9 mouse cellular contexts compared by ENCODE assay signal in genomic region chr9:72763050-72763718, GRCm38 (mm10). TPM values are rescaled to one million over a fixed set of nuclear protein-coding genes. Genes with fewer than 3 reads are reported as not detected.
DNase-seq lines count a peak whose midpoint lies in the region; ATAC-seq lines count a peak whose summit lies in the region.
"Had no signal": no experiment of that assay in that cellular context is flagged by ENCODE, and none has a peak within 500 bp of the region (broad histone marks: within the 10 kb centered on the region; RNA-seq: fewer than 3 reads in every experiment).

No protein-coding gene starts in this region.

- H3K4me3 ChIP-seq in hindbrain, embryonic 15.5 days = no peak overlapping the region
- no peak overlapping the region for H3K4me3 ChIP-seq in neural tube, embryonic 14.5 days (ENCODE audit: low read depth, low read length)

- peaks cover 8% of the 10 kb centered on the region for H3K4me1 ChIP-seq in hindbrain, embryonic 15.5 days (replicated peaks)
- peaks cover 4% of the 10 kb centered on the region; the same call in 1 of the 2 replicates for H3K4me1 ChIP-seq in neural tube, embryonic 14.5 days (ENCODE audit: control insufficient read depth, insufficient read depth, low read length)

- H3K9ac ChIP-seq in hindbrain, embryonic 15.5 days = no peak overlapping the region
- no peak overlapping the region for H3K9ac ChIP-seq in neural tube, embryonic 14.5 days (replicated peaks; ENCODE audit: low read depth, low read length)

- 12% methylated on average over 3 of the region's 3 CpGs for WGBS in hindbrain, embryonic 15.5 days
- 5% methylated on average over 3 of the region's 3 CpGs for WGBS in neural tube, embryonic 14.5 days

- 0 out of 2 replicates have a peak overlapping the region, but pooled peaks have one; percentile 25 for H3K27ac ChIP-seq in hindbrain, embryonic 15.5 days (replicated peaks)
- peak overlapping the region; percentile 31; the same call in 1 of the 2 replicates for H3K27ac ChIP-seq in neural tube, embryonic 14.5 days (ENCODE audit: low read depth, low read length)

- DNase-seq in layer of hippocampus, adult 11-12 months (ENCODE audit: low spot score) = peak; percentile 43
- DNase-seq in layer of hippocampus, adult 9-10 months (ENCODE audit: low spot score) = no peak
- peak; percentile 45 to 57 for DNase-seq in gastrocnemius, adult 8-10 months (ENCODE audit: low spot score in 2 of 2)
- DNase-seq in c-Kit-positive CD71-positive TER-119-positive erythroid progenitor cells, embryonic 14.5 days (ENCODE audit: low spot score) = no peak
- no peak for DNase-seq in spleen, postnatal 4 days (ENCODE audit: low spot score in 2 of 2)
- DNase-seq in ovary, postnatal 10 days (ENCODE audit: low spot score) = no peak

- H3K27me3 ChIP-seq in hindbrain, embryonic 15.5 days = no peaks in the 10 kb centered on the region
- no peaks in the 10 kb centered on the region for H3K27me3 ChIP-seq in neural tube, embryonic 14.5 days (ENCODE audit: control insufficient read depth, insufficient read depth, low read length)

- H3K9me3 ChIP-seq in hindbrain, embryonic 15.5 days = no peaks in the 10 kb centered on the region
- no peaks in the 10 kb centered on the region for H3K9me3 ChIP-seq in neural tube, embryonic 14.5 days (ENCODE audit: control insufficient read depth, low read length)

- H3K4me2 ChIP-seq in hindbrain, embryonic 15.5 days = no peak overlapping the region
- no peak overlapping the region for H3K4me2 ChIP-seq in neural tube, embryonic 14.5 days (ENCODE audit: low read depth, low read length)

- no peaks in the 10 kb centered on the region for H3K36me3 ChIP-seq in hindbrain, embryonic 15.5 days
- H3K36me3 ChIP-seq in neural tube, embryonic 14.5 days (ENCODE audit: control insufficient read depth, insufficient read depth, low read length) = no peaks in the 10 kb centered on the region

- ATAC-seq in hindbrain, embryonic 15.5 days (ENCODE audit: low FRiP score, low read depth) = 0 out of 2 replicates have a peak, but pooled peaks have one; percentile 27
- peak; percentile 76 for ATAC-seq in neural tube, embryonic 14.5 days (ENCODE audit: low read depth)

RNA-seq across cellular contexts. Expression of gene Prtg, which starts 43.5 kb away (rescaled TPM):
- total RNA-seq in gastrocnemius, adult 8-10 months (2022) = under 1 TPM; 0.07 to 0.38 (median 0.12) TPM
- 0.41 and 0.49 TPM in 2 replicates for polyA plus RNA-seq in hindbrain, embryonic 15.5 days (2015; fragmentation: Nextera tagmentation; extraction: Ambion mirVana)
- 0.43 and 0.80 TPM in 2 replicates for polyA plus RNA-seq in neural tube, embryonic 14.5 days (2014; fragmentation: Nextera tagmentation; extraction: Ambion mirVana)
- total RNA-seq: MEL had no signal

Comparison
In these comparisons a context has a peak if more than half of its experiments do, and no peak if none do; other contexts are left out.
1. DNase-seq: peak in layer of hippocampus, adult 11-12 months (single experiment) and gastrocnemius, adult 8-10 months (2 of 2); none in layer of hippocampus, adult 9-10 months (single experiment), c-Kit-positive CD71-positive TER-119-positive erythroid progenitor cells, embryonic 14.5 days (single experiment), spleen, postnatal 4 days (0 of 2) and ovary, postnatal 10 days (single experiment).